Mouse (Mus musculus) adrenal gland, adult 10 weeks (tissue): ENCODE measurements around the gene Gm35134. TPM values are rescaled to one million over a fixed set of nuclear protein-coding genes. Genes with fewer than 3 reads are reported as not detected.

ENCODE experiments used
- polyA plus RNA-seq: library from polyadenylated mRNA; stranded (reverse); fragments of 350-450 nt; fragmentation: Illumina TruSeq; extraction: RNeasy Lipid Tissue Mini Kit (QIAGEN cat#74804); gene quantifications from one replicate; pipeline ENCODE4 v1.2.3, GENCODE M21; 2014; ENCODE audit warnings: low read depth, low replicate concordance

Gene Gm35134
- polyA plus RNA-seq, result not detected

DNA sequence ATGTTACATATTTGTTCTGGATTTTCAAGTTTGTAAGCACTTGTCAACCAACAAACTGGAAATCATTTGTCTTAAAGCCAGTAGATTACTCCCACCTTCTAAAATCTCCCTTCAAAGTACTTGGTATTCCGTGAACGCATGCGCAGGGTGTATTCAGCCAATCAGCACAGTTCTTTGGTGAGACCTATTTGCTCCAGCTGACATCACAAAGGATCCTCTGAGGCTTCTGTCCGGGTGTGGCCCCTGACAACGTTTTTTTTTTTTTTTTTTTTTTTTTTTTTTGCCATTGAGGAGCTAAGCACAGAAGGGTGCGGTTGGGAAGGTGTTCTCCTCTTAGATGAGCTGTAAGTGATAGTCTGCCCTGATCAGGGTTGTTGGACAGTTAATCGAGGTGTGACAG is at the start of gene Gm35134:
Gene Gm35134 (plus strand): TSS at position 301 of the 400 bp plus-strand sequence.

